Mouse (Mus musculus): ENCODE results near the gene Tmem203.

- TF ChIP-seq GATA1 (IDR thresholded peaks at IDR 0.05; ENCODE audit: low read length): no peak
- TF ChIP-seq TAL1 (IDR thresholded peaks at IDR 0.05; ENCODE audit: low read length): no peak
Observed at GRCm38 (mm10) chr2:25225811-25226379, 29.3 kb upstream of the Tmem203 start.

All from erythroblast, embryonic 14.5 days (primary cell).